Mouse (Mus musculus) left cerebral cortex, postnatal 36 days (tissue): ENCODE measurements at regions not wholly inside any gene's neighbourhood (a gene's known extent, or its start where the extent isn't known, plus 50 kb on each side); places are given as distances from the start of the nearest gene placed in this dataset.
A peak's percentile ranks its signal among the peaks of the same experiment; 100 is the strongest.

Source experiments
- DNase-seq, 2 experiments: peaks; one replicate each; pipeline ENCODE4 v3.0.0; 2021 to 2022; ENCODE audit warnings: low spot score in 2 of 2, mixed read lengths in 1 of 2
- intact Hi-C: fragments of 180-260 bp; cut with DNase I; formaldehyde crosslinking; loops from one replicate; pipeline ENCODE4 v1.15.1; 2025

DNA sequence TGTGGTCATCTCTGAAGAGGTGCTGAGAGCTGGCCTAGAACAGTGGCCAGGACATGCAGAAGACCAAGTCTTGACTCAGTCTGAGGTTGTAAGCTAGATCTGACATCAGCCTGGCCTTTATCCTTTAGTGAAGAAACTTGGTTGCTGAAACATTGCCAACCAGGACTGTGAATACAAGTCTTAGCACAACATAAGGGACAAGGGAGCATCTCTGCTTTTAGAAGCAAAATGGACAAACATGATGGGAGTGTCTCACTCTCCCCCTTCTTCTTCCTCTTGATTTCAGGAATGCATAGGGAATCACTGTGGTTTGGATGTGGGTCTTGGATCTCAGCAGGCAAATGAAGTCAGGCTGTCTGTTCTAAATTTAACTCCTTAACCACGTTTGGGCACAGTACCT is 529.1 kb upstream of the Tnc start:
- intact Hi-C loops: no loop called here
- no peak for DNase-seq

DNA sequence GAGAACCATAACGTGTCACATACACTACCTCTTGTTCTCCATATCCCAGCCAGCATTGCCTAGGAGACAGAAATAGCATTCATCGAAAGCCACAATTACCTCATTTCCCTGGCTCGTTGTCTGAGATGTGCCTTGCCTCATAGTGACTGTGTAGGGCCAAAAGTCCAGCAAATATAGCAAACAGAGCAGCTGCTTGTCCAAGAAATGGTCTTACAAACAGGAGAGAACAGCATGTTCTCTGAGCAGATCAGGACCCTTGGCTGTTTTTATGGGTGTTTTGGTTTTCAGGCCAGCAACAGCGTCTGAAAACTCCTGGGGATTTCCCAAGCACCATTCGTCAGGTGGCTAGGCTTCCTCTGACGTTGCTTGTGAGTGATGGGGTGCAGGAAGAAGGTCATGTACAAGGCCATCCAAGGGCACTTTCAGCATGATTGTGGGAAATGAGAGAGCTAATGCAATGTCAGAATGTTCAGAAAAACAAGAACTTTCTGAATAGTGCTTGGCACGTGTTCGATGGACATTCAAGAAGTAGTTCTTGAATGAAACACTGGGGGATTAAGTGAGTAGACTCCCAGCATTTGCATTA is 528.9 kb upstream of the Pappa start:
- DNase-seq: peak in 1 of 2 experiments; percentile 3

DNA sequence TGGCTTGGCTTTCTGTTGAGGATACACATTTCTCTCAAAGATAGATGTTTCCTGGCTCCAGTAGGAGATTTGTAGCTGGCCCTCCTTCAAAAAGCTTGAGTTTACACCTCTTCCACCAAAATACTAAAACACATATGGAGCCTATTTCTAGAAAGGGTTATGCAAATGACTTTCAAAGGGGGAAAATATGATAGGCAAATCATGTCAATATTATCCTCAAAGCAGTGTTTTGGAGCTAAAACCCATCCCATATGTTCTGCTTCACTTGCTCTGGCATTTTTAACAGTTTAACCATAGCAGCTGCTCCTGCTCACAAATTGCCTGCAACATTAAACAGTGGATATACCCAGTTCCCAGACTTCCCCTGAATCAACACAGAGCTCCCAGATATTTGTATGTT is 525.5 kb upstream of the Pappa start:
- intact Hi-C loops: no loop called here
- peak; percentile 5 to 6 for DNase-seq

More for the DNA sequence above, 528.9 kb upstream of the Pappa start:
- intact Hi-C loops: no loop called here

DNA sequence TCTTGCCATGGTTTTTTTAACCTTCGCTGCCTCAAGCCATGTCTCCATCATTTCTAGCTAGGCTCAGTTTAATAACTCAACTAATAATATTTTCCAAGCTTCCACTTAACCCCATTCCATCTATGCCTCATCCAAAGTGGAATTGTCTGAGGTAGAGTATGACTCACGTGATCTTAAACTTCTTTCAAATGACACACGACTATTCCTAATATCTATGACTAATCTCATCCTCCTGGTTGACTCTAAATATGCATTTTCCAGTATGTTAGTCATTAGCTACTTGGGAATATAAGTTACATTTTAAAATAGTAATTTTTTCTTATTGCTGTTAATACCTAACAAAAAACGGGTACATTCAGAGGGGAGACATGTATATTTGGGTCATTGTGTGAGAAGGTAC is 524.8 kb upstream of the Pappa start:
- intact Hi-C loops: no loop called here
- no peak for DNase-seq

- DNase-seq: no peak
- intact Hi-C loops: no loop called here
Measured at GRCm38 (mm10) chr4:64622771-64623170, 501.2 kb upstream of the Pappa start.

GRCm38 (mm10) chr4:64632189-64632588 is 491.8 kb upstream of the Pappa start:
- no peak for DNase-seq
- intact Hi-C loops: no loop called here

DNA sequence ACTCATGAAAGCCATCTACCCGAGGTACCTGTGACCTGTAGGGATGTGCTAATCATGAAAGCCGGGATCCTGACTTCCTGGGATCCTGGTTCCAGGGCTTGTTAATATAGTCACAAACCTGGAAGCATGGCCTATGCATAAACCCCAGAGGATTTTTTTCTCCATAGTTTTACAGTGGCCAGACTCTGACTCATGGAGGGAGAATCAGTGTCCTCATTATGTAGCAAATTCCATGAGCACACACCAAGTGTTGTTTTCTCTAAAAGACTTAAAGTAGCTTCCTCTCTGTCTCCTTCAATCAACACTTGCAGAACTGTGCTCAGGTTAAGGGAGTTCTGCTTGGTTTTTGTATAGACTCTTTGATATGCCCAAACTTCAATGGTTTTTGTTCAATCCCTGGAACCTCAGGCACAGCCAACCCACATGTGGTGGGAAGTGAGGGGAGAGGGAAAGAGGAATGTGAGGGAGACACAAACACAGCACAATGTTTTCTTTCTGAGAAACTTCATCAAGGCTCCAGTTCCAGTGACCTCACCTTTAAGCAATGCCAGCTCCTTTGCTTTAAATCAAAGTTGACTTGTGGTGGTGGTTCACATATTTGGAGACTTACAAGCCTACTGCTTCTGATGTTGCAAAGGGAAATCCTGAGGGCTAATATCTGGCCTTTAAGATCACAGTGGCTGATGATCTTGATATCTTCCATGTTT is 488.6 kb upstream of the Pappa start:
- intact Hi-C loops: no loop called here
- no peak for DNase-seq

GRCm38 (mm10) chr4:64640056-64640455 is 483.9 kb upstream of the Pappa start:
- no peak for DNase-seq
- intact Hi-C loops: no loop called here

- DNase-seq: no peak
Measured at GRCm38 (mm10) chr4:64640976-64641375, 483.0 kb upstream of the Pappa start.

DNA sequence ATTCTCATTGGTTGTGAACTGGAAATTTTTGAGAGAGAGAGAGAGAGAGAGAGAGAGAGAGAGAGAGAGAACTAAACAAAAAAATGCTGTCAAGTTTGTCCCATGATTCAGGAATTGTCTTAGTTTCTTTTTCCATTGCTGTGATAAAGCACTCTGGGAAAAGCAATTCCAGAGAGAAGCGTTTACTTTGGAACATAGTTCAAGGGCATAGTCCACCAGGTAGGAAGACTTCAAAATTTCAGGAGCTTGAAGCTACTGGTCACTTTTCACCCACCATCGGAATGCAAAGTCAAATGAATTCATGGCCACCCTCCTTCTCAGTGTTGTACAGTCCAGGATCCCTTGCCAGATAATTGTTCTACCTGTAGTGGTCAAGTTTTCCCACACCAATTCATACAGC is 478.8 kb upstream of the Pappa start:
- intact Hi-C loops: no loop called here
- no peak for DNase-seq

More at GRCm38 (mm10) chr4:64640976-64641375, 483.0 kb upstream of the Pappa start:
- intact Hi-C loops: no loop called here

DNA sequence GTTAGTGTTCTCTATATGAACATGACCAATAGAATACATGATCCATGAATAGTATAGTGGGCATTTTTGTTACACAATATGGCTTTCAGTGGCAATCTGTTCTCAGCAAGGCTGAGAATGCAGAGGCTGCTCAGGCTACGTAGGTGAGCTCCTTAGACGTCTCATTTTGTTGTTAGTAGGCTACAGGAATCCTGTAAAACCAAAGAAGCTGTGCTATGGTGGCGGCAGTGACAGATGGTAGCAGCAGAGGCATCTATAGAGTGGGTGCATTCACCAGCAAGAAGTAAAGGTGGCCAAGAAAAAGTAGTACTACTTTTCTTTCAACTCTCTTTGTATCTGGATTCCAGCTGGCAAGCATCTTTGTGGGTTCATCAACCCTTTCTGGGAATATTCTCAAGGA is 469.8 kb upstream of the Pappa start:
- peak; percentile 18 to 31 for DNase-seq
- intact Hi-C loops: no loop called here

DNA sequence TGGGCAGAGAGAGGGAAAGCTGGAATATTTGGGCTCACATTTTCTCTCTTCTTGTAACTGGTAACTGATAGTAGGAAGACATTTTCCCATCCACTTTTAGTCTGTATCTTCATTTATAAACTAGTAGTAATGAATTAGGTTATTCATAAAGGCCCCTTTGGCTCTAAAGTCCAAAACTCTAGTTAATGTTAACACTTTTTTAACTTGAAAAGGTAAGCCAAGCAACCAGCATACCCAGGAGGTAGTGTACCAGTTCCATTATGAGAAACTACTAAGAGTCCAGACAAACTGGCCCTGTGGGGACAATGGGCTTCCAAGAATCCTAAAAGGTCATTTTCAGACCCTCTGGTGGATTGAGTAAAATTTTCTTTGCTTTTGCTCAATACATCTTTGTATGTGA is 468.4 kb upstream of the Pappa start:
- intact Hi-C loops: no loop called here
- DNase-seq: no peak

GRCm38 (mm10) chr4:64663722-64664121 is 460.3 kb upstream of the Pappa start:
- DNase-seq: no peak
- intact Hi-C loops: no loop called here

DNA sequence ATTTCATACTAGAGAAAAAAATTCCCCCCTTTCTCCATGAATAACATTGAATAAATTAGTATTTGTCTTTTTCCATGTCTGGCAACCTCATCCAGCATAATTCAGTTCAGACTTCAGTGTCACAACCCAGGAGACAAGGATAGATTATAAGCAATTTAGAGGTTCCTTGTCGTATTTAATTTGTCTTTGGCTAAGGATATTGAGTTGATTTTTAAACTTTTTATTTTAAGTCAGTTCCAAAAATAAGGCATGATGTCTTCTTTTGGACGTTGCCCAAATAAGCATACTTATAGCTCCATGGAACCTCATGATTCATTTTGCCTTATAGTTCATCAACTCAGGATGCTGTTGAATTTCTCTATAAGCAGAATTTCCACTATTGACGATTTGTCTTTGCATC is 456.0 kb upstream of the Pappa start:
- intact Hi-C loops: no loop called here

DNA sequence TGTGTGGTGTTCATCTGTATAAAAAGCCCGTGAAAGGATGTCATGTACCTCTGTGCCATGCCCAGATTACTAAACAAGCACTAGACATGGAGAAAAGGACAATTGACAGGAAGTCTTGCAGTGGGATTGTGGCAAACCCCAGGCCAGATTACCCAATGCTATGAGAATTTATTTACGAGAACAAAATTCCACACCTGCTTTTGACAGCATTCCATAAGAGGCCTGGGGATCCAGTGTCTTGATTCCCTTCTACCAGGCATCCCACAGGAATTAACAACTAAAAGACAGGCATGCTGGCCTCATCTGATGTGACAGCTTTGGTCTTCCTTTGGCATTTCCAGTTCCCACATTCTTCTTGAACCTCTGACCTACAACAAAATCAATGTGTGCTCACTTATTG is 454.3 kb upstream of the Pappa start:
- intact Hi-C loops: no loop called here
- DNase-seq: no peak

More for the DNA sequence above, 456.0 kb upstream of the Pappa start:
- DNase-seq: no peak

DNA sequence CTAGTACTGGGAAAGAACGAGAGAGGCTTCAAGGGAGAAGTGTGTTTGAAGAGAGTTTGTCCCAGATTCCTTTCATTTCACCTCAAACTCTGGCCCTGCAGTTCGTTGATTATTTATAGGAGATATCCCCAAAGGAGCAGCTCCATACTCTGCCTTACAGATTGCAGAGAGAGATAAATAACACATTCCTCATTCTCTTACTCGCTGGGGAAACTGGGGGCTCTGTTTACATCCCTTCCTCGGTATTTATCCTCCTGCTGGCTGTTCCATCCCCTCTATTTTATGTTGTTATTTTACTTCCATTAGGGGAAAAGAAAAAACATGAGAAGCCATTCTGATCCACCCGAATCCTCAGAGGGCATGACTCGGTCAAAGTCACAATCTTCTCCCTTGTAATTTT is 447.5 kb upstream of the Pappa start:
- no peak for DNase-seq
- intact Hi-C loops: no loop called here

GRCm38 (mm10) chr4:64676881-64677280 is 447.1 kb upstream of the Pappa start:
- intact Hi-C loops: no loop called here
- no peak for DNase-seq

GRCm38 (mm10) chr4:64684654-64685053 is 439.3 kb upstream of the Pappa start:
- intact Hi-C loops: no loop called here
- DNase-seq: no peak

DNA sequence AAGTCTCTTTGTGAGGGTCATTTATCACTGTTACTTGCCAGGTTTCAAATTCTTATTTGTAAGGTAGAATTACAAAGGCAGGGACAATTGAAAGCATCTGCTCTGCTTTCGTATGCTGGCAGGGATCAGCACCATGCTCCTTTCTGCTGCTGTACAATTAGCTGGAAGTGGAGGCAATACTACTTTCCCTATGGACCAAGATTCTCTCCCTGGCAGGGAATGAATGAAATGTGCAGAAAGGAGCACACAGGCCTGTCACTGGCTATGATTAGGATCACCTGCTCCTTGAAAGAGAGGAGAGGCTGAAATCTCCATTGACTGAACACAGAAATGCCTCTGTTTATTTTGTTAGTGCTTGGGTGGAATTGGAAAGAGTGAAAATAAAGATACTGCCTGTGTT is 427.8 kb upstream of the Pappa start:
- intact Hi-C loops: no loop called here
- DNase-seq: no peak

- intact Hi-C loops: no loop called here
- DNase-seq: no peak
Measured at GRCm38 (mm10) chr4:64723296-64723695, 400.7 kb upstream of the Pappa start.

DNA sequence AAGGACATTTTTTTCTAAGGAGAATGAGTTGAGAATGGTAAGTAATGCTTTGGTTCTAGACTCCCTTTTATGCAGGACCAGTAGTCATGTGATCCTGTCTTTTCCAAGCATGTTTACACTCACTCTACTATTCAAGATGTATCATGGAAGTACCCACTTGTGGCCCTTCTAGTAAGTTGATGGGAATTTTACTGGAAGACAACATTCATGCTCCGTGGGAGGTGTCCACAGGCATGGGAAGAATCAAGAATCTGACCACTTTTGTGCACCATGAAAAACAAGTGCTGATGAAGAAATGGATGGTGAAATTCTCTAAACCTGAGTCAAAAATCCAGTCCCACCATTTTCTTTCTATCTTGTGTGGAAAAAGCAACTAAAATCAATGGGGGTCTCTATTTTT is 399.1 kb upstream of the Pappa start:
- intact Hi-C loops: no loop called here
- DNase-seq: no peak

- intact Hi-C loops: no loop called here
- no peak for DNase-seq
Measured at GRCm38 (mm10) chr4:64755986-64756385, 368.0 kb upstream of the Pappa start.
